Mouse (Mus musculus): Measurements from ENCODE around the gene Carnmt1. TPM values are rescaled to one million over a fixed set of nuclear protein-coding genes. Genes with fewer than 3 reads are reported as not detected.
A peak's percentile ranks its signal among the peaks of the same experiment; 100 is the strongest.

Carnmt1 gene
- total RNA-seq, 2 experiments from 2014 or later, result 93.9 to 131 TPM

DNA sequence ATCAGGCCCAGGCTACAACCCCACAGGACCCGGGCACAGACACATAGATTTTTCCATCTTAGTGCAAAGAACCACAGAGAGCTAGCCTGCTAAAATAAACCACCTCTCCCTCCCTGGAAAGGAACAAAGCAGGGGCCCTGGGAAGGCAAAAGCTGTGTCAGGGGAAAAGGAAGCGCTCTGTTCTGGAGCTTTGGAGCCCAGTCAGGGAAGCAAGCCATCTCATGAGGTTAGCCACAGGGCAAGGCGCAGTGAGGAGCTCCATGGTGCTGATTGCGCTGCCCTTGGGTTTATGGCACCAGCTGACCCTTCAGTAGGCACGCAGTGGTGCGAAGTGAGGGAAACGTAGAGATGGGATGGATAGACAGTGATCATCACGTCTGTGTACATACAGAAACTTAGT, 16.2 kb upstream of the Carnmt1 start:
- DNase-seq, result peak; percentile 71

DNA sequence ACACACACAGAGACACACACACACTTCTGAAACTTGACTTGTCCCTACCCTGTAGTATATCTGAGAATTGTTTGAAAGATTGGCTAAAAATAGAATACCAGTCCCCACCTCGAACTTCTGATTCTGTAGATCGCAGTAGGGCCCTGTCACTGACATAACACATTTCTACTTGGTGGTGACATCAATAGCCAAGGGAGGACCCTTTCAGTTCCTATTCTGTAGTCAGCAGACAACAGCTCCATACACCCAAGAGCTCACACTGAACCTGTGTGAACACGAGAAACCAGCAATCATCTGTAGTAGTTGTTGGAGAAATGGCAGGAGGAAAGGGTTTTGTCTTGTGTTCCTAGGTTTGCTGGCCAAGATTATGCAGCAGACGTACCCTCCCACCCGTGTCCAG, 15.6 kb upstream of the Carnmt1 start:
- no peak for DNase-seq

DNA sequence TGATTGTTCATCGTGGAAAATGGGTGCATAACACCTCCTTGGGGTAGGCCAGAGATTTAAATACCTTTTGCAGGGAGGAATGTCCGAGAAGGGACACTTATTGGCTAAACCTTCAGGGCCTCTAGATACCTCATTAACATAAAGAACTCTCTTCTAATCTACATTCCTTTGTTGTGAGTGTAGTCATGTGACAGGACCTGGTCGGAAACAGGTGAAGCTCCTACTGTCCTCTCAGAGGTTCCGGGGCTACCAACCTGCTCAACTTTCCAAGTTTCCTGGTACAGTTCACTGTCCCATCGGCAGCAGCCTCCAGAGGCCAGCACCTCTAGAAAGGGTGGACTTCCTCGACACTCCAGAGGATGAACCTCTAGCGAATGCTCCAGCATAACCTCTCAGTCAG, 14.6 kb upstream of the Carnmt1 start:
- DNase-seq, result no peak

GRCm38 (mm10) chr19:18658473-18658872, 12.1 kb upstream of the Carnmt1 start:
- DNase-seq, result no peak

DNA sequence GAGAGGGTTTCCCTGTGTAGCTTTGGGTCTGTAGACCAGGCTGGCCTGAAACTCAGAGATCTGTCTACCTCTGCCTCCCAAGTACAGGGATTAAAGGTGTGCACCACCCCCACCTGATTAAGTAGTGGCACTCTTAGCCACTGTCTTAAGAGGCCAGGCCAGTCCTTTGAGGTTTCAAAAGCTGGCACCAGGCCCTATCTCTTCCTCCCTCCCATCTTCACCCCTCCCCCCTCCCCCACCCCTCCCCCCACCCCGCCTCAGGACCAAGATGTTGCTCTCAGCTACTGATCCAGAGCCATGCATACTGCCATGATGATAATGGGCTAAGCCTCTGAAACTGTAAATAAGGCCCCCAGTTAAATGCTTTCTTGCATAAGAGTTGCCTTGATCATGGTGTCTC, 11.2 kb upstream of the Carnmt1 start:
- no peak for DNase-seq

DNA sequence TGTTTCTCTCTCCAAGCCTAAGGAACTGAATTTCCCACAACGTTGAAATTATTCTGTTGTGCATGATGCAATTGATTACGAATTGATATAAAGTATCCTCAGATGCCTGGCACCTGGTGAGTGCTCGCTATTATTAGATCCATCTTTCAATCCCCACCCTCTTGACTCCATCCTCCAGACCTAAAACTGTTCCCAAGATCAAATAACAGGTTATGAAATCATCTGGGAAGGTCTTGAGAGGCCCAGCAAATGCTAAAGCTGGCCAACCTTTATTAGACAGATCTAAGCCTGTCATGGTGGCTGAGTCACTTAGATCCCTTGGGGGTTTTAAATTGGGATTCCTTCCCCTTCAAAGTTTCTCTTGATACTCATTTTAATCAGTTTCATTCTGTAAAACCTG, 10.1 kb upstream of the Carnmt1 start:
- DNase-seq, result no peak

- DNase-seq, result peak; percentile 31
Observed at GRCm38 (mm10) chr19:18661683-18662082, 8.9 kb upstream of the Carnmt1 start.

- DNase-seq, result no peak
Observed at GRCm38 (mm10) chr19:18663904-18664303, 6.7 kb upstream of the Carnmt1 start.

DNA sequence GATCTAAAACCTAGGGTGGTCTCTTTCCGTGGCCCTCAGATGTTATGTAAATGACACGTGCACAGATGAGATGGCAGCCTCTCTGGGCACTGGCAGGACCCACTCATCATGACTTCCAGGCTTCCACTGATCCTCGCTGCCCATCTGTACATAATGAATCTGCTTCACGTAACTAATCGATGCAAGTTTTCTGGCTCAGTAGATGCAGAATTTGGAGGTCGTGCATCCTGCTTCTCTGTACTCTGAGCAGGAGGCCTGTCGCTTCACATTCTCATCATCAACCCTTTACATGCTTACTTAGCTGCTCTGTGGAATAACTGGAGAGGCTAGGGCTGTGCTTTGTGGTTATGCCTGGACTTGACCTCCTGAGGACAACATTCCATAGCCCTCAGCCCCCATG, 3.6 kb upstream of the Carnmt1 start:
- DNase-seq, result no peak

DNA sequence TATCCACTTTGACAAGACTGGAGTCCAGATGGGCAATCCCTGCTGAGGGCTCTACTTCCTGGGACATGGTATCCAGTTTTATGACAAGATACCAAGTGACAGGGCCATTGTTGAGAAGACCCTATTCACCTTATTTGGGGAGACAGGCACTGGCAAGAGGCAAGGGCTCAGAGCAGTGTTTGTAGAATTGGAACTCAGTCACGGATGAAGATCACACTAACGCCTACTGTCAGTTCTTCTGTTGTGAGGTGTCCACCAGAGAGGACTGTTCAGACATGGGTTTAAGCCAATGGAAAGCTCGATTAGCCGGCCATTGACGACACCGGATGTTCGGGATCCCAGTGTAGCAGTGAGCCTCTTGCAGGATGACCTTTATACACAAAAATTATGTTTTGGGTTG, 1.0 kb upstream of the Carnmt1 start:
- DNase-seq, result no peak

GRCm38 (mm10) chr19:18671056-18671741, 635 bp downstream of the Carnmt1 start:
- DNase-seq, result peak; percentile 40

GRCm38 (mm10) chr19:18672498-18672897, 1.9 kb downstream of the Carnmt1 start:
- no peak for DNase-seq

DNA sequence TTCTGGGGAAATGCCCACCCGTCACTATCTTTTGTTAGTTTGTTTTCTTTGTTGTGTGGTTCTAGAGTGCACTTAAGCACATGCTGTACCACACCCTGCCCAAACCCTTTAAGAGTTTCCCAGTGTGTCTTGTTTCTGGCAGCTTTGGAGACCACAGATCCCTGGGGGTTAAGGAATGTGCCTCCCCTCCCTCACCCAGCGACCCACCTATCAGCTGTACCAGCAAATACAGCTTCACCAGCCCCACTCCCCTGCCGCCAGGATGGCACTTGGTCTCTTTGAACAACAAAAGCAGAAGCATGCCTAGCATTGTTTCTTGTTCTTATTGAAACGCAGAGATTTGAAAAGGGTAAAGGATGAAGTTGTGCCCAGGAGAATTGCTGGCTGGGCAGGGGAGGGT, 2.6 kb downstream of the Carnmt1 start:
- DNase-seq, result no peak

GRCm38 (mm10) chr19:18682142-18682541, 11.6 kb downstream of the Carnmt1 start:
- DNase-seq, result no peak

DNA sequence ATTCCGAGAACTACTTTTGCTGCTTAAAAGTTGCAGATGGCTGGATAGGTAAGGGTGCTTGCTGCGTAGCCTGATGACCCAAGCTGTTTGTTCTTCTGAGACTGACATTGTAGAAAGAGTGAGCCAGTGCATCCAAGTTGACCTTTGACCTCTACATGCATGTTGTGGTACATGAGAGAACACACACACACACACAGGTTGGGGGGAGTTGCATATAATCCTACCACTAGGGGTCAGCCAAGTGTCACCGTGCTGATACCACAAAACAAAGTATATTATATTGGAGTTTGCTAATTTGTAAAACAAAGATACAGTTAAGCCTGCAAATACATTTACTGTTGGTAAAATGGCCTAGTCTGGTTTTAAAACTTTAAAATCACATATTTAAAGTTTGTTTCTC, 17.0 kb downstream of the Carnmt1 start:
- no peak for DNase-seq

DNA sequence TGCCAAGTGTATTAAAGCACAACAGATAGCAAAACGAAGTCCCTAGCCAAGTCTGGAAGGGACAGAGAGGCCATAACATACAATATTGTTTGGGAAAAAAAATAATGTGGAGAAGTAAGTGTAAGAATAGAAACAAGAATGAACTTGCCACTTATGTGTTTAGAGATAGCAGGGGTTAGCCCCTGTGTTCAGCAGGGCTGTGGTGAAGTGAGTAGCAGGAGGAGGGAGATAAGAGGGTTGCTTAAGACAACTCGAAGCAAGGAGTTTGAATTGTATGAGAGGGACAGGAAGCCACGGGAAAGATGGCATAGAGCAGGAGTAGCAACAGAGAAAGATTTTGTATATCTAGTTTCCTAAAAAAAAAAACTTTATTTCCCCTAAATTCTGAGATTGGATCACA, 21.6 kb downstream of the Carnmt1 start:
- DNase-seq, result no peak

- DNase-seq, result no peak
Observed at GRCm38 (mm10) chr19:18692768-18693167, 22.2 kb downstream of the Carnmt1 start.

DNA sequence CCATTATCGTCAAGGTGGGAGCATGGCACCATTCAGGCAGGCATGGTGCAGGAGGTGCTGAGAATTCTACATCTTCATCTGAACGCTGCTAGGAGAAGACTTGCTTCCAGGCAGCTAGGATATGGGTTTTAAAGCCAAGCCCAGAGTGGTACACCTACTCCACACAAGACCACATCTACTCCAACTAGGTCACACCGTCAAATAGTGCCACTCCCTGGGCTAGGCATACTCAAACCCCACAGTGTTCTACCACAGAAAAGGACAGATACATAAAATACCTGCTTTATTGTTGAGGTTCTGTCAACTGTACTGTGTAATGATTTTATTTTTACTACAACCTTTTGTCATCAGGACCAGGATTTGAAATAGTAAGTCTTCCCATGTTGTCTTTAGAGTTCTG, 24.6 kb downstream of the Carnmt1 start:
- no peak for DNase-seq

DNA sequence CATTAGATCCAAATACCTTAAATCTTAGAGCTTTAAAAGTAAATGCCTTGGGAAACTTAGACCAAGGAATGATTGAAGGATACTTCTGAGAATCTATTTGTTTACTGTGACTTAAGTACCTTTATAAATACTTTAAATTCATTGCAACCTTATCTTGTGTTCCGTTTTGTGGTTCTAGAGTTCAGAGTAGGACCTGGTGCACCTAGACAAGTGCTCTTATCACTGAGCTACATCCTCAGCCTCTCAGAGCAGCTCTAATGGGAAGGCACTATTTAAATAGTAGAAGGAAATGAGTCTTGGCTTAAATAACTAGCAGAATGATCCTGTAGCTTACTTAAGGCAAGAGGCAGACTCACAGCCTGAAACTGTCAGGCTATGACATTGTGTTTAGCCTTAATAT, 25.0 kb downstream of the Carnmt1 start:
- no peak for DNase-seq

DNA sequence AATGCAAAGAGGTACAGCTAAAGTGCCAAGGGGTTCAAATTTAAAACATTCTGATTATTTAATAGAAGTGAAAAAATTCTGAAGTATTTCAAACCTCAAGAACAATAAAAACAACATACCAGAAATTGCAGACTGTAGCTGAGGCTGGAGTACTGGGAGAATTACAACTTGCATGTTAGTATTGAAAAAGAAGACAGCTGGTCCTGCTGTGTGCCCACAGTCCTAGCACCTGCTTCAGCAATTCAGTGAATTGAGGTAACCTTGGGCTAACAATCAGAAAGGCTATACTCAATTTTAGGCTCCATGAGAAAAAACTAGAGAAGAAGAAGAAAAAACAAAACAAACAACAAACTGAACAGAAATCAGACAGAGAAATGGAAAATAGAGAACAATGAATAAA, 37.5 kb downstream of the Carnmt1 start:
- no peak for DNase-seq

DNA sequence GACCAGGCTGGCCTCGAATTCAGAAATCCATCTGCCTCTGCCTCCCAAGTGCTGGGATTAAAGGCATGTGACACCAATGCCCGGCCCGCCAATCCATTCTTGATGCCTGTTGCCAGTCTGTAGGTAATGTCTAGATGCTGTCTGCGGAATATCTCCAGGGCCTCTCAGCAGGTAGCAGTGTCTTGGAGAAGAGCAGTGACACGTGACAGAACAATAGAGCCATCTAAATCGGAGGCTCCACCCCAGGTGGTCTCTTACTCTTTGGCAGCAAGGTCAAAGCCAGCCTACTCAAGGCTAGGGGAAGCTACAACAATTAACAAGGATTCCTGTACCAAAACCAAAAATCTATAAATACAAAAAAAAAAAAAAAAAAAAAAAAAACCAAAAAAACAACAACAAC, 40.3 kb downstream of the Carnmt1 start:
- no peak for DNase-seq

GRCm38 (mm10) chr19:18711589-18711988, 41.0 kb downstream of the Carnmt1 start:
- no peak for DNase-seq

- no peak for DNase-seq
Observed at GRCm38 (mm10) chr19:18712153-18712865, 41.7 kb downstream of the Carnmt1 start.

DNA sequence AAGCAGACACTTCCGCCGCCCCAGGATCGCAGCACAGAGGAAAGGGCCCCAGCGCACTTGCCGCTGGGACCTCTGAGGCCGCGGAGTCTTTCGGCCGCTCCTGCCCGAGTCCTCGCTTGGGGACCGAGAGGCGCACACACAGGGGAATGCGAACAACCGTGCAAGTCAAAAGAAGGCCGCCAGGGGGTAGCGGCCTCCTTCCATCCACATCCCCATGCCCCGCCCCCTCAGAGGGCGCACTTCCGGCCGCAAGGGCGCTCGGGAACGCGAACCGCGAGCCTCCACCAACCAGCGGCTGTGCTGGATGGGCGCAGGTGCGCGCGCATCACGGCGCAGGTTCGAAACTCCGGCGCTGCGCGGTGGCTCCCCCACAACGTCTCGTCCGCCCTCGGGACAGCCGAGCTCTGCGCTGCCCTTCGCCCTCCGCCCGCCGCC, 42.3 kb downstream of the Carnmt1 start, which contains the start of gene D030056L22Rik:
Gene D030056L22Rik, plus strand, starts transcription at position 328 of the 435 bp plus-strand sequence.
- peak; percentile 97 for DNase-seq

All from gastrocnemius, postnatal 25 days (tissue).